Mouse (Mus musculus): Measurements from ENCODE around the gene Pgm2l1. TPM values are rescaled to one million over a fixed set of nuclear protein-coding genes. Genes with fewer than 3 reads are reported as not detected.

Pgm2l1 gene
- polyA plus RNA-seq, 1 experiment = 0.90 TPM

GRCm38 (mm10) chr7:100181176-100181575 lies 46.0 kb upstream of the Pgm2l1 start:
- Histone ChIP-seq H3ac (ENCODE audit: control insufficient read depth, insufficient read length, low read depth) (no peak overlapping the region), H3K4me3 (ENCODE audit: insufficient read depth, poor library complexity, severe bottlenecking) (no peak overlapping the region), H3K27me3 (ENCODE audit: control insufficient read depth, insufficient read depth, insufficient read length) (no peaks in the 10 kb centered on the region), H3K36me3 (ENCODE audit: control insufficient read depth, insufficient read depth) (no peaks in the 10 kb centered on the region), H3K79me3 (ENCODE audit: low read depth) (no peaks in the 10 kb centered on the region), H3K79me2 (ENCODE audit: control insufficient read depth, insufficient read depth) (no peaks in the 10 kb centered on the region)
- TF ChIP-seq FOSL1 (IDR thresholded peaks at IDR 0.05; ENCODE audit: insufficient read depth, low read length, poor library complexity, severe bottlenecking) (no peak), MAX (IDR thresholded peaks at IDR 0.05) (no peak), MYOG (IDR thresholded peaks at IDR 0.05; ENCODE audit: control insufficient read depth, extremely low read depth, insufficient read length) (no peak), CEBPB (IDR thresholded peaks at IDR 0.05; ENCODE audit: low read depth) (no peak), CTCF (IDR thresholded peaks at IDR 0.05; ENCODE audit: control insufficient read depth, insufficient read depth, insufficient read length) (no peak), MYOD1 (IDR thresholded peaks at IDR 0.05; ENCODE audit: control insufficient read depth, insufficient read length, low read depth) (no peak), USF1 (IDR thresholded peaks at IDR 0.05; ENCODE audit: low read depth) (no peak)

GRCm38 (mm10) chr7:100181614-100182013 lies 45.6 kb upstream of the Pgm2l1 start:
- no peaks in the 10 kb centered on the region for H3K36me3 ChIP-seq (ENCODE audit: control insufficient read depth, insufficient read depth)
- H3K79me3 ChIP-seq (ENCODE audit: low read depth) = no peaks in the 10 kb centered on the region
- no peak overlapping the region for H3ac ChIP-seq (ENCODE audit: control insufficient read depth, insufficient read length, low read depth)
- no peaks in the 10 kb centered on the region for H3K79me2 ChIP-seq (ENCODE audit: control insufficient read depth, insufficient read depth)
- no peak overlapping the region for H3K4me3 ChIP-seq (ENCODE audit: insufficient read depth, poor library complexity, severe bottlenecking)
- no peaks in the 10 kb centered on the region for H3K27me3 ChIP-seq (ENCODE audit: control insufficient read depth, insufficient read depth, insufficient read length)
- TF ChIP-seq MAX (IDR thresholded peaks at IDR 0.05) = no peak

GRCm38 (mm10) chr7:100182388-100182787 lies 44.8 kb upstream of the Pgm2l1 start:
- H3K4me3 ChIP-seq (ENCODE audit: insufficient read depth, poor library complexity, severe bottlenecking) = no peak overlapping the region
- H3ac ChIP-seq (ENCODE audit: control insufficient read depth, insufficient read length, low read depth) = no peak overlapping the region
- H3K36me3 ChIP-seq (ENCODE audit: control insufficient read depth, insufficient read depth) = no peaks in the 10 kb centered on the region
- no peak for TF ChIP-seq FOSL1 (IDR thresholded peaks at IDR 0.05; ENCODE audit: insufficient read depth, low read length, poor library complexity, severe bottlenecking)
- TF ChIP-seq CEBPB (IDR thresholded peaks at IDR 0.05; ENCODE audit: low read depth) = peak; percentile 54
- H3K79me3 ChIP-seq (ENCODE audit: low read depth) = no peaks in the 10 kb centered on the region
- H3K27me3 ChIP-seq (ENCODE audit: control insufficient read depth, insufficient read depth, insufficient read length) = no peaks in the 10 kb centered on the region
- H3K79me2 ChIP-seq (ENCODE audit: control insufficient read depth, insufficient read depth) = no peaks in the 10 kb centered on the region

GRCm38 (mm10) chr7:100187601-100188000 lies 39.6 kb upstream of the Pgm2l1 start:
- Histone ChIP-seq H3K4me3 (ENCODE audit: insufficient read depth, poor library complexity, severe bottlenecking) (no peak overlapping the region), H3K79me2 (ENCODE audit: control insufficient read depth, insufficient read depth) (no peaks in the 10 kb centered on the region), H3ac (ENCODE audit: control insufficient read depth, insufficient read length, low read depth) (no peak overlapping the region), H3K79me3 (ENCODE audit: low read depth) (no peaks in the 10 kb centered on the region), H3K27me3 (ENCODE audit: control insufficient read depth, insufficient read depth, insufficient read length) (peaks cover 5% of the 10 kb centered on the region), H3K36me3 (ENCODE audit: control insufficient read depth, insufficient read depth) (no peaks in the 10 kb centered on the region)
- TF ChIP-seq CTCF (IDR thresholded peaks at IDR 0.05; ENCODE audit: control insufficient read depth, insufficient read depth, insufficient read length) (no peak), FOSL1 (IDR thresholded peaks at IDR 0.05; ENCODE audit: insufficient read depth, low read length, poor library complexity, severe bottlenecking) (no peak), USF1 (IDR thresholded peaks at IDR 0.05; ENCODE audit: low read depth) (no peak), CEBPB (IDR thresholded peaks at IDR 0.05; ENCODE audit: low read depth) (no peak), MYOD1 (IDR thresholded peaks at IDR 0.05; ENCODE audit: control insufficient read depth, insufficient read length, low read depth) (no peak), MYOG (IDR thresholded peaks at IDR 0.05; ENCODE audit: control insufficient read depth, extremely low read depth, insufficient read length) (no peak), MAX (IDR thresholded peaks at IDR 0.05) (no peak)

- peaks cover 5% of the 10 kb centered on the region for H3K27me3 ChIP-seq (ENCODE audit: control insufficient read depth, insufficient read depth, insufficient read length)
- no peak overlapping the region for H3ac ChIP-seq (ENCODE audit: control insufficient read depth, insufficient read length, low read depth)
- H3K79me2 ChIP-seq (ENCODE audit: control insufficient read depth, insufficient read depth) = no peaks in the 10 kb centered on the region
- TF ChIP-seq MAX (IDR thresholded peaks at IDR 0.05) (no peak), FOSL1 (IDR thresholded peaks at IDR 0.05; ENCODE audit: insufficient read depth, low read length, poor library complexity, severe bottlenecking) (no peak), CEBPB (IDR thresholded peaks at IDR 0.05; ENCODE audit: low read depth) (no peak), CTCF (IDR thresholded peaks at IDR 0.05; ENCODE audit: control insufficient read depth, insufficient read depth, insufficient read length) (no peak), MYOD1 (IDR thresholded peaks at IDR 0.05; ENCODE audit: control insufficient read depth, insufficient read length, low read depth) (no peak), MYOG (IDR thresholded peaks at IDR 0.05; ENCODE audit: control insufficient read depth, extremely low read depth, insufficient read length) (no peak), USF1 (IDR thresholded peaks at IDR 0.05; ENCODE audit: low read depth) (no peak)
- no peak overlapping the region for H3K4me3 ChIP-seq (ENCODE audit: insufficient read depth, poor library complexity, severe bottlenecking)
- H3K36me3 ChIP-seq (ENCODE audit: control insufficient read depth, insufficient read depth) = no peaks in the 10 kb centered on the region
- no peaks in the 10 kb centered on the region for H3K79me3 ChIP-seq (ENCODE audit: low read depth)
Measured at GRCm38 (mm10) chr7:100190167-100190566, 37.0 kb upstream of the Pgm2l1 start.

GRCm38 (mm10) chr7:100190778-100191177 lies 36.4 kb upstream of the Pgm2l1 start:
- no peaks in the 10 kb centered on the region for H3K36me3 ChIP-seq (ENCODE audit: control insufficient read depth, insufficient read depth)
- H3K79me3 ChIP-seq (ENCODE audit: low read depth) = no peaks in the 10 kb centered on the region
- H3K4me3 ChIP-seq (ENCODE audit: insufficient read depth, poor library complexity, severe bottlenecking) = no peak overlapping the region
- no peaks in the 10 kb centered on the region for H3K79me2 ChIP-seq (ENCODE audit: control insufficient read depth, insufficient read depth)
- no peak overlapping the region for H3ac ChIP-seq (ENCODE audit: control insufficient read depth, insufficient read length, low read depth)
- TF ChIP-seq CTCF (IDR thresholded peaks at IDR 0.05; ENCODE audit: control insufficient read depth, insufficient read depth, insufficient read length) = peak; percentile 34
- TF ChIP-seq FOSL1 (IDR thresholded peaks at IDR 0.05; ENCODE audit: insufficient read depth, low read length, poor library complexity, severe bottlenecking) = no peak
- peaks cover 5% of the 10 kb centered on the region for H3K27me3 ChIP-seq (ENCODE audit: control insufficient read depth, insufficient read depth, insufficient read length)
